Mouse (Mus musculus) heart, adult 2 months (tissue): Measurements from ENCODE around the gene Snrnp200. TPM values are rescaled to one million over a fixed set of nuclear protein-coding genes. Genes with fewer than 3 reads are reported as not detected.

Experiments
- DNase-seq, 2 experiments: peaks; one replicate each; pipeline ENCODE4 v3.0.0; 2021
- H3K27ac ChIP-seq: fragments of 200-600 bp; 2 replicates; pipeline ENCODE4 v1.8.1; 2022
- H3K27me3 ChIP-seq: fragments of 200-500 bp; 2 replicates; pipeline ENCODE4 v1.6.1; 2012; ENCODE audit warnings: mild to moderate bottlenecking, low read length, inconsistent platforms, mixed read lengths; ENCODE audit not compliant: control insufficient read depth, insufficient read depth
- H3K36me3 ChIP-seq: fragments of 200-500 bp; 2 replicates; pipeline ENCODE4 v1.6.1; 2012; ENCODE audit warnings: low read length, inconsistent platforms; ENCODE audit not compliant: control insufficient read depth, insufficient read depth
- H3K4me1 ChIP-seq: fragments of 200-500 bp; 2 replicates; pipeline ENCODE4 v1.6.1; 2011; ENCODE audit warnings: low read length; ENCODE audit not compliant: control insufficient read depth, insufficient read depth
- H3K4me3 ChIP-seq: fragments of 200-600 bp; 2 replicates; pipeline ENCODE4 v1.8.1; 2022
- H3K79me2 ChIP-seq: fragments of 200-500 bp; replicated peaks from 2 replicates; pipeline ENCODE4 v1.6.1; 2012; ENCODE audit warnings: mild to moderate bottlenecking, inconsistent platforms, low read length, moderate library complexity, mixed read lengths; ENCODE audit not compliant: control insufficient read depth, insufficient read depth
- H3K9ac ChIP-seq: fragments of 200-500 bp; 2 replicates; pipeline ENCODE4 v1.6.1; 2012; ENCODE audit warnings: low read depth, mild to moderate bottlenecking, control low read depth, inconsistent platforms, low read length, mixed read lengths
- CTCF ChIP-seq: fragments of 200-600 bp; IDR thresholded peaks from 2 replicates; pipeline ENCODE4 v1.8.1; 2022; ENCODE audit warnings: antibody characterized with exemption, mild to moderate bottlenecking, moderate library complexity
- EP300 ChIP-seq: fragments of 200-500 bp; IDR thresholded peaks from 2 replicates; pipeline ENCODE4 v1.6.1; 2011; ENCODE audit warnings: low read depth, low read length, control low read depth; ENCODE audit not compliant: insufficient read depth
- POLR2A ChIP-seq: fragments of 200-500 bp; IDR thresholded peaks from 2 replicates; pipeline ENCODE4 v1.6.1; 2011; ENCODE audit warnings: mild to moderate bottlenecking, low read depth, low read length, control low read depth; ENCODE audit not compliant: insufficient read depth
- intact Hi-C: fragments of 180-260 bp; cut with DNase I; formaldehyde crosslinking; loops from one replicate; pipeline ENCODE4 v1.15.1; 2025
- polyA plus RNA-seq: library from polyadenylated mRNA; depleted of rRNA; stranded (reverse); fragments of >200 nt; gene quantifications from 2 replicates; pipeline ENCODE4 v1.2.3, GENCODE M21; 2012; rRNA removed
- total RNA-seq, 2 experiments: library from RNA; stranded (reverse); gene quantifications; 2 replicates each; pipeline ENCODE4 v1.2.3; 2021

The Snrnp200 gene
- total and polyA plus RNA-seq, 3 experiments: 34.0 to 69.5 (median 59.3) TPM

DNA sequence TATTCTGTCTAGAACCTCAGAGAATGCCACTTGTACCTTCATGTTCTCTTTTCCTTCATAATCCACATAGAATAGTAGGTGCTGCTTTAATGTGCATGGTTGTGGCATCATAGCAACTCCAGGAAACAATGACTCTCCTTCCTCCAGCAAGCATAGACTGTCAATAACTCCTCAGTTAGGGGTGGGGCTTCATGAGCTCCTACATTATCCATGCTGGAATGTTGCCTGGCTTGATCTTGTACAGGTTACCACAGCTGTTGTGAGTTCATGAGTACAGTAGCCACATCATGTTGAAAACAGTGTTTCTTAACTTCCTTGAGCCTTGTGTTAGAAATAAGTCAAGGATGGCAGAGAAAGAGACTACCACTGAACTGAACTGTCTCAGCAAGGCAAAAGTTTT is 70.0 kb downstream of the Snrnp200 start:
- Histone ChIP-seq H3K4me1 (peaks cover 3% of the 10 kb centered on the region), H3K4me3 (no peak overlapping the region), H3K27ac (no peak overlapping the region), H3K79me2 (peaks cover 5% of the 10 kb centered on the region), H3K36me3 (peaks cover 10% of the 10 kb centered on the region), H3K9ac (no peak overlapping the region), H3K27me3 (no peaks in the 10 kb centered on the region)
- intact Hi-C loops: no loop called here
- TF ChIP-seq POLR2A (no peak), CTCF (no peak), EP300 (no peak)
- DNase-seq: no peak

Other genes with a start within 250 kb of the Snrnp200 start
- gene Ap4e1, start 199.7 kb upstream of the Snrnp200 start, total RNA-seq: 1 to 10 TPM; 5.6 to 6.2 TPM
- 1.9 and 3.6 TPM in 2 replicates for gene Ap4e1, start 199.7 kb upstream of the Snrnp200 start, polyA plus RNA-seq
- 10 to 100 TPM; 16.3 to 20.0 TPM for gene Blvra, start 137.7 kb upstream of the Snrnp200 start, total RNA-seq
- gene Blvra, start 137.7 kb upstream of the Snrnp200 start, polyA plus RNA-seq: 9.0 and 15.9 TPM in 2 replicates
- gene Ncaph, start 74.4 kb upstream of the Snrnp200 start, total RNA-seq: 1 to 10 TPM in 1 of 2 experiments, under 1 TPM in 1; 0.64 to 1.4 TPM
- 0.41 and 0.44 TPM in 2 replicates for gene Ncaph, start 74.4 kb upstream of the Snrnp200 start, polyA plus RNA-seq
- 10 to 100 TPM; 14.4 to 17.6 TPM for gene Itpripl1, start 64.9 kb upstream of the Snrnp200 start, total RNA-seq
- gene Itpripl1, start 64.9 kb upstream of the Snrnp200 start, polyA plus RNA-seq: 7.9 and 11.5 TPM in 2 replicates
- under 1 TPM; 0.36 to 0.60 TPM for gene 1810024B03Rik, start 106 bp upstream of the Snrnp200 start, total RNA-seq
- 0.94 TPM in 2 replicates for gene 1810024B03Rik, start 106 bp upstream of the Snrnp200 start, polyA plus RNA-seq
- gene Ciao1, start 39.4 kb downstream of the Snrnp200 start, total RNA-seq: 10 to 100 TPM; 56.3 to 60.8 TPM
- gene Ciao1, start 39.4 kb downstream of the Snrnp200 start, polyA plus RNA-seq: 59.1 and 74.2 TPM in 2 replicates
- gene Tmem127, start 39.5 kb downstream of the Snrnp200 start, total RNA-seq: 10 to 100 TPM; 24.8 to 27.4 TPM
- 45.6 and 64.8 TPM in 2 replicates for gene Tmem127, start 39.5 kb downstream of the Snrnp200 start, polyA plus RNA-seq
- 100 to 1,000 TPM; 150 to 165 TPM for gene Stard7, start 61.8 kb downstream of the Snrnp200 start, total RNA-seq
- 64.0 and 151 TPM in 2 replicates for gene Stard7, start 61.8 kb downstream of the Snrnp200 start, polyA plus RNA-seq
- under 1 TPM; 0.44 to 0.45 TPM for gene Dusp2, start 127.8 kb downstream of the Snrnp200 start, total RNA-seq
- 0.97 and 1.1 TPM in 2 replicates for gene Dusp2, start 127.8 kb downstream of the Snrnp200 start, polyA plus RNA-seq
- not detected for gene Astl, start 130.3 kb downstream of the Snrnp200 start, total RNA-seq
- not detected in 2 replicates for gene Astl, start 130.3 kb downstream of the Snrnp200 start, polyA plus RNA-seq
- gene Adra2b, start 154.8 kb downstream of the Snrnp200 start, total RNA-seq: 1 to 10 TPM in 1 of 2 experiments, under 1 TPM in 1; 0.73 to 1.1 TPM
- gene Adra2b, start 154.8 kb downstream of the Snrnp200 start, polyA plus RNA-seq: 1.0 and 1.6 TPM in 2 replicates
- not detected for gene Gpat2, start 216.8 kb downstream of the Snrnp200 start, total RNA-seq
- 0.06 and 0.08 TPM in 2 replicates for gene Gpat2, start 216.8 kb downstream of the Snrnp200 start, polyA plus RNA-seq
- gene Fahd2a, start 236.2 kb downstream of the Snrnp200 start, total RNA-seq: 10 to 100 TPM; 42.5 to 44.5 TPM
- 34.5 and 40.3 TPM in 2 replicates for gene Fahd2a, start 236.2 kb downstream of the Snrnp200 start, polyA plus RNA-seq